ENCODE assay signal across 8 mouse cellular contexts in genomic region chr1:191312513-191312941, GRCm38 (mm10). TPM values are rescaled to one million over a fixed set of nuclear protein-coding genes. Genes with fewer than 3 reads are reported as not detected.
DNase-seq lines count a peak whose midpoint lies in the region; ATAC-seq lines count a peak whose summit lies in the region.

No protein-coding gene starts in this region.

- H3K27me3 ChIP-seq in hindbrain, embryonic 10.5 days (ENCODE audit: insufficient read depth, poor library complexity, severe bottlenecking) = no peaks in the 10 kb centered on the region

- ATAC-seq in frontal cortex, adult (ENCODE audit: low TSS enrichment) = peak; percentile 93

- WGBS in hindbrain, embryonic 10.5 days = 1% methylated on average over 14 of the region's 14 CpGs

- peak overlapping the region; percentile 87 for H3K27ac ChIP-seq in hindbrain, embryonic 10.5 days

- H3K9me3 ChIP-seq in hindbrain, embryonic 10.5 days = no peaks in the 10 kb centered on the region

- H3K4me1 ChIP-seq in hindbrain, embryonic 10.5 days (replicated peaks) = peaks cover 15% of the 10 kb centered on the region

- DNase-seq in MEL-GATA-1-ER (ENCODE audit: extremely low read depth, low read depth) = peak; percentile 61
- DNase-seq in cerebellum, adult 8-10 months = peak; percentile 86
- DNase-seq in hindbrain, embryonic 10.5 days (ENCODE audit: low spot score) = peak; percentile 85
- peak; percentile 79 to 80 for DNase-seq in layer of hippocampus, postnatal 14 days (ENCODE audit: low spot score in 2 of 2)
- DNase-seq in lung, postnatal 14 days = peak; percentile 93
- DNase-seq in ovary, postnatal 36 days (ENCODE audit: low spot score) = peak; percentile 80
- peak; percentile 85 for DNase-seq in thymus, postnatal 25 days

- H3K4me3 ChIP-seq in hindbrain, embryonic 10.5 days = peak overlapping the region; percentile 66

- H3K36me3 ChIP-seq in hindbrain, embryonic 10.5 days = peaks cover 14% of the 10 kb centered on the region

RNA-seq across cellular contexts. Expression of gene Nenf, which starts 5.5 kb away (rescaled TPM):
- 58.6 and 75.5 TPM in 2 replicates for polyA plus RNA-seq in hindbrain, embryonic 10.5 days (2016; fragmentation: Nextera tagmentation; extraction: Ambion mirVana)
- total RNA-seq in layer of hippocampus, postnatal 14 days (2021) = 10 to 100 TPM; 64.7 to 67.4 TPM

RNA-seq across cellular contexts. Expression of gene Tmem206, which starts 13.2 kb away (rescaled TPM):
- 30.5 and 36.6 TPM in 2 replicates for polyA plus RNA-seq in hindbrain, embryonic 10.5 days (2016; fragmentation: Nextera tagmentation; extraction: Ambion mirVana)
- total RNA-seq in layer of hippocampus, postnatal 14 days (2021) = 10 to 100 TPM in 1 of 2 experiments, 1 to 10 TPM in 1; 9.3 to 11.4 TPM

Comparison
In these comparisons a context has a peak if more than half of its experiments do, and no peak if none do; other contexts are left out.
1. Peak in every context shown above with its lines: DNase-seq, ATAC-seq, H3K4me3 ChIP-seq and H3K27ac ChIP-seq.